Mouse (Mus musculus) lung, embryonic 14.5 days (tissue): ENCODE results near the gene Spon1. TPM values are rescaled to one million over a fixed set of nuclear protein-coding genes. Genes with fewer than 3 reads are reported as not detected.

Source experiments
- ATAC-seq: fragments of 200-750 bp; cut with Nextera tagmentation; 2 replicates; pipeline ENCODE4 v1.8.0; 2017; ENCODE audit warnings: mild to moderate bottlenecking, moderate TSS enrichment, moderate library complexity; ENCODE audit not compliant: insufficient read depth
- DNase-seq: peaks from one replicate; pipeline ENCODE4 v3.0.0-alpha.2; 2015
- H3K27ac ChIP-seq: fragments of 300-500 bp; sonication (generic); 2 replicates; pipeline ENCODE4 v1.5.1; 2014; ENCODE audit warnings: low read depth, mild to moderate bottlenecking, moderate library complexity
- H3K27me3 ChIP-seq: fragments of 300-500 bp; sonication (generic); 2 replicates; pipeline ENCODE4 v1.6.1; 2014; ENCODE audit warnings: low read length, control low read depth; ENCODE audit not compliant: insufficient read depth
- H3K36me3 ChIP-seq: fragments of 300-500 bp; sonication (generic); 2 replicates; pipeline ENCODE4 v1.6.1; 2014; ENCODE audit warnings: control low read depth; ENCODE audit not compliant: insufficient read depth
- H3K4me1 ChIP-seq: fragments of 300-500 bp; sonication (generic); 2 replicates; pipeline ENCODE4 v1.6.1; 2014; ENCODE audit warnings: antibody characterized with exemption, control low read depth; ENCODE audit not compliant: insufficient read depth
- H3K4me2 ChIP-seq: fragments of 300-500 bp; sonication (generic); 2 replicates; pipeline ENCODE4 v1.6.1; 2014; ENCODE audit warnings: mild to moderate bottlenecking
- H3K4me3 ChIP-seq: fragments of 300-500 bp; sonication (generic); 2 replicates; pipeline ENCODE4 v1.5.1; 2014; ENCODE audit warnings: low read depth, low read length
- H3K9ac ChIP-seq: fragments of 300-500 bp; sonication (generic); 2 replicates; pipeline ENCODE4 v1.6.1; 2014
- H3K9me3 ChIP-seq: fragments of 300-500 bp; sonication (generic); 2 replicates; pipeline ENCODE4 v1.6.1; 2016; ENCODE audit warnings: low read depth, low read length, control low read depth
- CTCF ChIP-seq: IDR thresholded peaks from 2 replicates; pipeline ENCODE4 v1.5.1; 2016; ENCODE audit warnings: antibody characterized with exemption, low read depth
- WGBS: fragments of 180-500 bp; shearing (Covaris S2); extraction: QIAGEN DNeasy Blood & Tissue Kit; methylation state at CpG from one replicate; pipeline ENCODE4 v1.1.7; 2014; 5-methylcytosine and 5-hydroxymethylcytosine counted together
- polyA plus RNA-seq: library from polyadenylated mRNA; unstranded; fragments of >200 nt; fragmentation: Nextera tagmentation; extraction: Ambion mirVana; gene quantifications from 2 replicates; pipeline ENCODE4 v1.2.1, GENCODE M21; 2014

The Spon1 gene
- polyA plus RNA-seq, 1 experiment from 2014 or later = 2.5 TPM

DNA sequence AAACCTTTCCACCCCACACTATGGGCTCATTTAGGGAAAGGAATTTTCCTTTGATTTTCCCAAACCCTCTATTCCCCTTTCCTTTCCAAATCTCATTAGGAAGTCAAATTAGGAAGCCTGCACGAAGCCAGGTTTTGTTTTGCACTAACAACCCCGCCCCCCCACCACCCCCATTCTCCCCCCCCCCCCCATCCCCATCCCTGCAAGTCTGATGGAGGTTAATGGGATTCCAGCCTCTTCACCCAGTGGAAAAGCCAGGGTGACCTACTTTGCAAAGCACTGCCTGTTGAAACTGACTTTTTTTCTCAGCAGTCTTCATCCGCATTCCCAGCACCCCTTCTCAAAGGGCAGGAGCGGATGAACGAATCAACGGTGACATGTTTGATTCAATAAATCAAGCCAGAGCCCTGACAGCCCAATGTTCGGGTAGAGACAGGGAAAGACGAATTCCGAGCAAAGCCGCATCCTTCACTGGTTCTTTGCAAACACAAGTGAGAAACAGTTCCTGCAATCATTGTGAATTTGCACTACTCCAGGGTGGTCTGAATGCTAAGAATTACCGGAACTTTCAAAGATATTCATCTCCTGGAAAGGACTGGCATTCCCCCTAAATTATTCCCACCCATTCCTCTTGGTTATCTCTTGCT, 254.4 kb downstream of the Spon1 start:
- Histone ChIP-seq H3K4me2 (peak overlapping the region; percentile 64), H3K36me3 (no peaks in the 10 kb centered on the region), H3K9ac (peak overlapping the region; percentile 51), H3K27me3 (no peaks in the 10 kb centered on the region), H3K4me1 (no peaks in the 10 kb centered on the region), H3K27ac (no peak overlapping the region), H3K9me3 (no peaks in the 10 kb centered on the region), H3K4me3 (peak overlapping the region; percentile 38)
- ATAC-seq (no peak; the same call in 1 of the 2 replicates), DNase-seq (no peak)
- 8% methylated on average over 11 of the region's 11 CpGs for whole genome bisulfite sequencing
- TF ChIP-seq CTCF = no peak

DNA sequence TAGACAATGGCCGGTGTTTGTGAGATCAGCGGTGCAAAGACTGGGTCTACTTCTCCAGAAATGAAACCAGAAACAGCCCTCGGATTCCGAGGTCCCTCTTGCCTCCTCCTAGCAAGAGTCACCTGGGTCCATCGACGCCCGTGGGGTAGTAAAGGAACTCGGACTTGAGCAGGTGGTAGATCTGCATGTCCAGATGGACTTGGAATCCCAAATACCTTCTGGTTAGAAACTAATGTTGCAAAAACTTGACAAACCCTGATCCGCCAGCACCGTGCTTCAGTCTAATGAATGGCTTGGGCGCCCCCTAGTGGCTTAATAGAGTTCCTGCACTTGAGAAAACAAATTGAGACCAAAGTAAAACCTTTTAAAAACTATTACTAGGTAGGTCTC, 254.9 kb downstream of the Spon1 start:
- no peaks in the 10 kb centered on the region for H3K4me1 ChIP-seq
- H3K9ac ChIP-seq = peak overlapping the region; percentile 51
- TF ChIP-seq CTCF = peak; percentile 89
- no peaks in the 10 kb centered on the region for H3K27me3 ChIP-seq
- no peaks in the 10 kb centered on the region for H3K36me3 ChIP-seq
- H3K4me3 ChIP-seq = peak overlapping the region; percentile 38
- peak overlapping the region; percentile 64 for H3K4me2 ChIP-seq
- DNase-seq (peak; percentile 90), ATAC-seq (peak; percentile 77)
- H3K9me3 ChIP-seq = no peaks in the 10 kb centered on the region
- under 1% methylated on average over 11 of the region's 11 CpGs for WGBS
- no peak overlapping the region for H3K27ac ChIP-seq

DNA sequence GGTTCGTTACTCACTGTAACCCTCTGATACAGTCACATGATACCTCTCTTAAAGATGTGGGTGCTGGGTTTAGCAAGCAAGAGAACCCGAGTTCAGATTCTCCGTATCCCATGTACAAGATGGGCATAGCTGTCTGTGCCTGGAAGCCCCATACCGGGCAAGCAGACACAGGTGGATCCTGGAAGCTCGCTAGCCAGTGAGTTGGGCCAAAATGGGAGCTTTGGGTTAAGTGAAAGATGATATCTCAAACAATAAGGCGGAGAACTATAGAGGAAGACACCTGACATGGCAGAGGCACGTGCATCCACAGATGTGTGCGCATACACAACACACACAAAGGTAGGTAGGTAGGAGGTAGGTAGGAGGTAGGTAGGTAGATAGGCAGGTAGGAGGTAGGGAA, 261.1 kb downstream of the Spon1 start:
- no peaks in the 10 kb centered on the region for H3K36me3 ChIP-seq
- no peak for TF ChIP-seq CTCF
- 83% methylated on average over 8 of the region's 8 CpGs for WGBS
- no peak overlapping the region for H3K9ac ChIP-seq
- ATAC-seq (no peak), DNase-seq (no peak)
- H3K4me1 ChIP-seq = no peaks in the 10 kb centered on the region
- H3K4me2 ChIP-seq = no peak overlapping the region
- H3K9me3 ChIP-seq = no peaks in the 10 kb centered on the region
- no peak overlapping the region for H3K4me3 ChIP-seq
- H3K27ac ChIP-seq = no peak overlapping the region
- no peaks in the 10 kb centered on the region for H3K27me3 ChIP-seq

DNA sequence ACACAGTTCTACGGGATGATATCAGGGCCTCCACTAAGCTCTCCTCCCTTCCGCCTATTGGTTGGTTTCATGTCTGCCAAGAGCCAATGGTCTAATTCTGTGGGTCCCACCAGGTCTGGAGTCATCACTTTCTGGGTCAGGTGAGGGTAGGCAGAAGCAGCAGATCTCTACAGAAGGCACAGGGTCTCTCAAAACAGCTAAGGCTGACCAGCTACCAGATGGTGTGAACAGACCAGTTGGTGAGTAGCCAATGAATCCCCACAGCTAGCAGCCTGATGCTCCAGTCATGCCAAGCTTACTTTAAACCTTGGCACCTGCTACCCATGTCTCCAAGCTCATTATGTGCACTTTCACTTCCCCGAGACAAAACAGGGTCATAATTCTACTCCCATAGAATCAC, 261.6 kb downstream of the Spon1 start:
- TF ChIP-seq CTCF = no peak
- H3K9me3 ChIP-seq = no peaks in the 10 kb centered on the region
- H3K27me3 ChIP-seq = no peaks in the 10 kb centered on the region
- H3K27ac ChIP-seq = no peak overlapping the region
- no peak for ATAC-seq
- WGBS = 76% methylated on average over 3 of the region's 3 CpGs
- no peak for DNase-seq
- H3K4me3 ChIP-seq = no peak overlapping the region
- no peaks in the 10 kb centered on the region for H3K36me3 ChIP-seq
- H3K4me1 ChIP-seq = no peaks in the 10 kb centered on the region
- H3K4me2 ChIP-seq = no peak overlapping the region
- H3K9ac ChIP-seq = no peak overlapping the region

DNA sequence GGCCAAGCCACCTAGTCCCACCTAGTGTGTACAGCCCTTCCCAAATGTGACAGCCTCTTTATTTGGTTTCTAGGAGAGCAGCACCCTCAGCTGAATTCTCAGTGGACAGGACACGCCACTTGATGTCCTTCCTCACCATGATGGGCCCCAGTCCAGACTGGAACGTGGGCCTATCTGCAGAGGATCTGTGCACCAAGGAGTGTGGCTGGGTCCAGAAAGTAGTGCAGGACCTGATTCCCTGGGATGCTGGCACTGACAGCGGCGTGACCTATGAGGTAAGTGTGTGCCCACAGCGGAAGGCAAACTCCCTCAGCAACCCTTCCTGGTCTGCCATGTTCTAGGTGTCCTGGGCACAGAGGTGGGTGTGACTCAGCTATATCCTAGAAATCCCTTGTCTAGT, 263.0 kb downstream of the Spon1 start:
- no peak overlapping the region for H3K4me3 ChIP-seq
- no peaks in the 10 kb centered on the region for H3K27me3 ChIP-seq
- WGBS = 79% methylated on average over 5 of the region's 5 CpGs
- H3K4me1 ChIP-seq = no peaks in the 10 kb centered on the region
- TF ChIP-seq CTCF = no peak
- no peak overlapping the region for H3K27ac ChIP-seq
- no peak overlapping the region for H3K9ac ChIP-seq
- H3K36me3 ChIP-seq = no peaks in the 10 kb centered on the region
- H3K9me3 ChIP-seq = no peaks in the 10 kb centered on the region
- no peak overlapping the region for H3K4me2 ChIP-seq
- ATAC-seq (no peak), DNase-seq (no peak)

DNA sequence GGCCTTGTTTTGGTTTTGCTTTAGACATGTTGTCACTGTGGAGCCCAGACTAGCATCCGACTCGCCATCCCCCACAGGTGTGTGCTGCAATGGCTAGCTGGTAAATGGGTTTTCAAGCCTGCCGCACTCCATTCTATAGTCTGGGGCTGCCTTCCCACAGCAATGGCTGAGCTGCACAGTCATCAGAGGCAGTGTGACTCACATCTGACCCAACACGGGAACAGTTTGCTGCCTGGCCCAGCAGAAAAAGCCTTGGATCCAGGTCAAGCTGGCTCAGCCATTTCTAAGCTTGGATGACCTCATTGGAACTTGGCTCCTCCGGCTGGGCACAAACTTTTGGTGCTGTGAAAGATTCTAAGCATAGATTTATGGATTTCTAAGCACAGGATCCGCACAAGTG, 263.8 kb downstream of the Spon1 start:
- no peak overlapping the region for H3K4me2 ChIP-seq
- no peak overlapping the region for H3K9ac ChIP-seq
- H3K9me3 ChIP-seq = no peaks in the 10 kb centered on the region
- DNase-seq (no peak), ATAC-seq (no peak)
- no peaks in the 10 kb centered on the region for H3K4me1 ChIP-seq
- no peaks in the 10 kb centered on the region for H3K27me3 ChIP-seq
- H3K36me3 ChIP-seq = no peaks in the 10 kb centered on the region
- H3K27ac ChIP-seq = no peak overlapping the region
- no peak for TF ChIP-seq CTCF
- WGBS = 65% methylated on average over 6 of the region's 6 CpGs
- no peak overlapping the region for H3K4me3 ChIP-seq

DNA sequence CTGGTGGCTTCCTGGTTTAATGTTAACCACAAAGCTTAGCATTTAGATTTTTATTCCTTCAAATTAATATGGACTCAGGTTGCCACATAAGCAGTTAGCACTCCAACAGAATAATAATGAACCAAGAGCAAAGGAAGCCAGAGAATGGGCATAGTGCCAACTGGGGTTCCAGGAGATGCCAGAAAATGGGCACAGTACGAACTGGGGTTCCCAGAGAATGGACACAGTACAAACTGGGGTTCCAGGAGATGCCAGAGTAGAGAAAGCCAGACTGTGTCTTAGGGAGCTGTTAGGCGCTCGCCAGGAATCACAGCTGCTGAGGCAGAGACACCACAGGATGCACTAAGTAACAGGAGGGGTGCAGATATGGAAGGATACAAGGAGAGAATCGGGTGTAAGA, 271.4 kb downstream of the Spon1 start:
- no peak for ATAC-seq
- WGBS = 79% methylated on average over 4 of the region's 4 CpGs
- TF ChIP-seq CTCF = no peak
- H3K9ac ChIP-seq = no peak overlapping the region
- H3K9me3 ChIP-seq = no peaks in the 10 kb centered on the region
- no peaks in the 10 kb centered on the region for H3K27me3 ChIP-seq
- H3K4me2 ChIP-seq = no peak overlapping the region
- peaks cover 10% of the 10 kb centered on the region for H3K36me3 ChIP-seq
- no peak for DNase-seq
- H3K4me3 ChIP-seq = no peak overlapping the region
- no peaks in the 10 kb centered on the region for H3K4me1 ChIP-seq
- H3K27ac ChIP-seq = no peak overlapping the region
